Mouse (Mus musculus): ENCODE data around the gene Shoc2. TPM values are rescaled to one million over a fixed set of nuclear protein-coding genes. Genes with fewer than 3 reads are reported as not detected.
"Not testable (repeated sequence)": the region's sequence is repeated elsewhere in the genome, so short reads cannot be mapped to it uniquely, and the experiment has no call there.

Gene Shoc2
- polyA plus RNA-seq, 1 experiment from 2014 or later = 59.0 TPM

GRCm38 (mm10) chr19:53944786-53945169, 672 bp downstream of the Shoc2 start:
- H3K36me3 ChIP-seq = peaks cover 9% of the 10 kb centered on the region
- DNase-seq (ENCODE audit: low spot score) = no peak
- no peaks in the 10 kb centered on the region for H3K27me3 ChIP-seq (ENCODE audit: low read depth, poor library complexity, severe bottlenecking)
- peaks cover 32% of the 10 kb centered on the region for H3K4me1 ChIP-seq
- H3K27ac ChIP-seq (replicated peaks) = peak overlapping the region; percentile 97
- H3K4me3 ChIP-seq = peak overlapping the region; percentile 92
- H3K9me3 ChIP-seq (replicated peaks) = no peaks in the 10 kb centered on the region
- under 1% methylated on average over 45 of the region's 47 CpGs for WGBS

DNA sequence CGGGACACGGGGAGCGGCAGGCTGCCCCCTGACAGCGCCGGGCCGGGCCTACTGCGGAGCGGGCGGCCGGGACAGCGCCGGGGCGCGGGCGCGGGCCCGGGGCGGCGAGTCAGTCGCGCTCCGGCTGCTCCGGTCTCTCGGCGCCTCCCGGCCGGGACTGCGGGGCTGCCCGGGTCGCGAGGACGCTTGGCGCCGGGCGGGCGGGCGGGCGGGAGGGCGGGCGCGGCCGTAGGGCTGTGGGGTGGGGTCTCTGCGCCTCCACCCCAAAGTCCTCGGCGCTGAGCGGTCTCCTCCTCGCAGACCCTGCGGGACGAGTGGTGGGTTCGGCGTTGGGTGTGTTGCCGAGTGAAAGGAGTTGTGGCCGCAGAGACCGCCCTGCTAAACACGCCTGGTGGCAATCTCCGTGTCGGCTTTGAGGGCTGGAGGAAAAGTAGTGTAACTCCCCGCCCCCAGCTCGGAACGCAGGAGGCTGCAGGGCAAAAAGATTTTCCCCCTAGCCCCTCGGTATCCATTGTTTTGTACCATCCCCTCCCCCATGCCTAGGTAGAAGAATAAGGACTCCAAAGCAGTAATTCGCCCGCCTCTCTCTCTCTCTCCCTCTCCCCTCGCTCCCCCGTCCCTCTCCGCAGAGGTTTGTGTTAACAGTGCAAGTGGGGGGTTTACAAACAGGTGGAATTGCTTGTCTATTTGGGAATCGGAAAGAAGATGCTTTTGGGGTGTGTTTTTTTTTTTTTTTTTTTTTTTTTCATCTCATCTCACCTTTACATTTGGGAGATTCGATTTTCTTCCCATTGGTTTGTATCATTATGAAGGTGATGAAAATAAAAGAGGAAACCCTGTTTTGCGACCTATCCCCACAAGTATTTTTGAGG, 1.3 kb downstream of the Shoc2 start:
- DNase-seq (ENCODE audit: low spot score) = peak; percentile 80
- peaks cover 9% of the 10 kb centered on the region for H3K36me3 ChIP-seq
- H3K4me1 ChIP-seq = peaks cover 32% of the 10 kb centered on the region
- H3K27me3 ChIP-seq (ENCODE audit: low read depth, poor library complexity, severe bottlenecking) = no peaks in the 10 kb centered on the region
- peak overlapping the region; percentile 92 for H3K4me3 ChIP-seq
- under 1% methylated on average over 62 of the region's 69 CpGs for WGBS
- no peaks in the 10 kb centered on the region for H3K9me3 ChIP-seq (replicated peaks)
- peak overlapping the region; percentile 97 for H3K27ac ChIP-seq (replicated peaks)

DNA sequence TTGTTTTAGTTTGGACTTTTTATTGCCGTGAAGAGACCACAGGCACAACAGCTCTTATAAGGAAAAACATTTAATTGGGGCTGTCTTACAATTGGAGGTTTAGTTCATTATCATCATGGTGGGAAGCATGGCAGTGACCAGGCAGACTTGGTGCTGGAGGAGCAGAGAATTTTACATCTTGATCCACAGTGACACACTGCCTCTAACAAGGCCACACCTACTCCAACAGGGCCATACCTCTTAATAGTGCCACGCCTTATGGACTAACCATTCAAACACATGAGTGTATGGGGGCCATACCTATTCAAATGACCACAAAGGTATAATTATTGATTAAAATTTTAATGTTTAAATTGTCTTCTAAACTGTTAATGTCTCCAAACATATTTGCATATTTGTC, 13.4 kb downstream of the Shoc2 start:
- H3K4me1 ChIP-seq = peaks cover 4% of the 10 kb centered on the region
- H3K27ac ChIP-seq (replicated peaks) = no peak overlapping the region
- DNase-seq (ENCODE audit: low spot score) = no peak
- 0 out of 2 replicates have a peak, but pooled peaks cover 4% of the 10 kb centered on the region for H3K36me3 ChIP-seq
- 88% methylated on average over 2 of the region's 2 CpGs for WGBS
- H3K9me3 ChIP-seq (replicated peaks) = no peaks in the 10 kb centered on the region
- no peaks in the 10 kb centered on the region for H3K27me3 ChIP-seq (ENCODE audit: low read depth, poor library complexity, severe bottlenecking)
- H3K4me3 ChIP-seq = no peak overlapping the region

- Histone ChIP-seq H3K9me3 (replicated peaks) (no peaks in the 10 kb centered on the region), H3K27ac (replicated peaks) (no peak overlapping the region), H3K36me3 (0 out of 2 replicates have a peak, but pooled peaks cover 4% of the 10 kb centered on the region), H3K4me3 (no peak overlapping the region), H3K4me1 (no peaks in the 10 kb centered on the region), H3K27me3 (ENCODE audit: low read depth, poor library complexity, severe bottlenecking) (no peaks in the 10 kb centered on the region)
- DNase-seq (ENCODE audit: low spot score) = no peak
- 95% methylated on average over 4 of the region's 4 CpGs for WGBS
Observed at GRCm38 (mm10) chr19:53962511-53962910, 18.4 kb downstream of the Shoc2 start.

- not testable (repeated sequence) for DNase-seq (ENCODE audit: low spot score); H3K4me1 ChIP-seq; H3K36me3 ChIP-seq; H3K9me3 ChIP-seq (replicated peaks); H3K4me3 ChIP-seq; H3K27ac ChIP-seq (replicated peaks); H3K27me3 ChIP-seq (ENCODE audit: low read depth, poor library complexity, severe bottlenecking)
- 95% methylated on average over 3 of the region's 3 CpGs for WGBS
Observed at GRCm38 (mm10) chr19:53964347-53964746, 20.2 kb downstream of the Shoc2 start.

- no peaks in the 10 kb centered on the region for H3K27me3 ChIP-seq (ENCODE audit: low read depth, poor library complexity, severe bottlenecking)
- no peak overlapping the region for H3K27ac ChIP-seq (replicated peaks)
- no peaks in the 10 kb centered on the region for H3K9me3 ChIP-seq (replicated peaks)
- no peak overlapping the region for H3K4me3 ChIP-seq
- DNase-seq (ENCODE audit: low spot score) = no peak
- H3K4me1 ChIP-seq = no peaks in the 10 kb centered on the region
- 0 out of 2 replicates have a peak, but pooled peaks cover 4% of the 10 kb centered on the region for H3K36me3 ChIP-seq
- WGBS = 94% methylated on average over 10 of the region's 10 CpGs
Observed at GRCm38 (mm10) chr19:53964910-53965633, 21.0 kb downstream of the Shoc2 start.

DNA sequence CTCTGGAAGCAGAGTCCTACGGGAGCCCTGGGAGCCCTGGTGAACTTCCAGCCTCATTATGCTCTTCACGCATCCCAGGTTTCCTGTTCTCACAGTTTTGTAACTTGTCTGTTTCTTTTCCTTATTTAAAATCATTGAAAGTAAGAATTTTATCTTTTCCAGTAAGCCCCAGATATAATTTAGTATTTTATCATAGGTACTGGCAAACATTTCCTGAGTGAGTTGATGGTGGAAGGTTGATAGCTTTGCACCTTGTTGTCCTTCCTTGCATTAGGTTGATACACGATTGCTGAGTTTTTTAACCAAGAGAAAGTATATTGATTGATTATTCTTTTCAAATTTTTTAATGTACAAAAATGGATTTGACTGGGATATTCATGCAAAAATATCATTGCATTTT, 25.1 kb downstream of the Shoc2 start:
- Histone ChIP-seq H3K9me3 (replicated peaks) (no peaks in the 10 kb centered on the region), H3K27me3 (ENCODE audit: low read depth, poor library complexity, severe bottlenecking) (no peaks in the 10 kb centered on the region), H3K4me1 (no peaks in the 10 kb centered on the region), H3K27ac (replicated peaks) (no peak overlapping the region), H3K36me3 (no peaks in the 10 kb centered on the region), H3K4me3 (no peak overlapping the region)
- 96% methylated on average over 3 of the region's 3 CpGs for WGBS
- no peak for DNase-seq (ENCODE audit: low spot score)

DNA sequence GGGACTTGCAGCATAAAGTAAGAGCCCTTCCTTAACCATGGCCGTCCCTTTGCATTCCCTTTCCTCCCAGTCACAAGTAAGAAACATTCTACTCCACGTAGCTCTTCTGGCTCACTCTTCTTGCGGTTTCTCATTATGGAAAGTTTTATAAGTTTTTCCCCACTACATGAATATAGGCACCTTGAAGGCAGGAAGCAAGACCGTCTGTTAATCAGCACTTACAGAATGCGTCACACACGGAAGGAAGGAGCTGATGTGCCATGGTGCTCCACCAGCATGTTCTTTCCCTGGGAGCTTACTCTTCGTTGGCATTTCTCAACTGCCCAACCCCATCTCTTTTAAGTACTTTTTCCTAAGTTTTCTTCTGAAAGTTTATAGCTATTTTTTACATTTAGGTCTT, 27.8 kb downstream of the Shoc2 start:
- Histone ChIP-seq H3K27me3 (ENCODE audit: low read depth, poor library complexity, severe bottlenecking) (no peaks in the 10 kb centered on the region), H3K36me3 (peaks cover 6% of the 10 kb centered on the region), H3K27ac (replicated peaks) (no peak overlapping the region), H3K9me3 (replicated peaks) (peaks cover 5% of the 10 kb centered on the region), H3K4me3 (no peak overlapping the region), H3K4me1 (no peaks in the 10 kb centered on the region)
- 88% methylated on average over 7 of the region's 7 CpGs for WGBS
- DNase-seq (ENCODE audit: low spot score) = no peak

GRCm38 (mm10) chr19:53973656-53974055, 29.6 kb downstream of the Shoc2 start:
- no peak for DNase-seq (ENCODE audit: low spot score)
- Histone ChIP-seq H3K4me3 (no peak overlapping the region), H3K36me3 (peaks cover 19% of the 10 kb centered on the region), H3K9me3 (replicated peaks) (peaks cover 21% of the 10 kb centered on the region), H3K27me3 (ENCODE audit: low read depth, poor library complexity, severe bottlenecking) (no peaks in the 10 kb centered on the region), H3K4me1 (no peaks in the 10 kb centered on the region), H3K27ac (replicated peaks) (no peak overlapping the region)
- 89% methylated on average over 1 of the region's 1 CpGs for WGBS

DNA sequence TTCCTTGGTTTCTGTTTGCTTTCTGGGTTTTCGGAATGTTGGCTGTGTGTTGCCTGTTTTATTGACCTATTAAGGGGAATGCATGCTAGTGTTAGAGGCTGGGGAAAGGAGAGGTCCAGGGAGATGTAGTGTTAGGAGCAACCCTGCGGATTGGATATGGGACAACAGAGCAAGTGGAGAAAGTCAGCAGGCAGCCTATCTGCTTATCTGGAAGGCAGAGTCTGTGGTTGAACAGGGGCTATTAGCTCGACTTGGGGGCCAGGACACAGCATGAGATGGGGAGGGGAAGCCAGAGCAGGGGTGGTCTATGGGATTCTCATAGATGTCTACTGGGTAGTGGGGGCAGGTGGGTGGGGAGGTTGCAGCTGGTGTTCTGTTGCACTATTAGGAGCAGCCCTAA, 37.9 kb downstream of the Shoc2 start:
- 74% methylated on average over 3 of the region's 3 CpGs for WGBS
- no peak for DNase-seq (ENCODE audit: low spot score)
- Histone ChIP-seq H3K36me3 (peaks cover 22% of the 10 kb centered on the region), H3K4me3 (no peak overlapping the region), H3K27me3 (ENCODE audit: low read depth, poor library complexity, severe bottlenecking) (no peaks in the 10 kb centered on the region), H3K4me1 (no peaks in the 10 kb centered on the region), H3K27ac (replicated peaks) (no peak overlapping the region), H3K9me3 (replicated peaks) (peaks cover 15% of the 10 kb centered on the region)

DNA sequence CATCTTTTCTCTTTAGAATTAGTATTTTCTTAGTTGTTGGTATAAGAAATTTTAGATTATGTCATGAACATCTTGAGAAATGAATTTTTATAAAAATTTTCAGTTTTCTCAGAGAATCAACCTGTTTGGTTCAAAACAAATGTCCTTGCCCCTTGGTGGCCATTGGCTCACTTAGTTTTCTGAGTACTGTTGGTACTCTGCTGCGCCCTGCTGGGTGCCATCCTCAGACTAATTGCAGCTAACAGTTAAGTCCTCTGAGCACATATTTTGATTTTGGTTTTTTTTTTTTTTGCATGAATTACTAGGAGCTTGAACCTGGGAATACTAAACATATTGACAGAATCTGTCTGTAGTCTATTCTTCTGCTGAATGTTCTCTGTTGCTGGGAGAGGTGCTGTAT, 39.2 kb downstream of the Shoc2 start:
- WGBS = 100% methylated on average over 1 of the region's 1 CpGs
- DNase-seq (ENCODE audit: low spot score) = no peak
- H3K9me3 ChIP-seq (replicated peaks) = peaks cover 4% of the 10 kb centered on the region; the same call in 1 of the 2 replicates
- peaks cover 26% of the 10 kb centered on the region for H3K36me3 ChIP-seq
- no peak overlapping the region for H3K4me3 ChIP-seq
- no peaks in the 10 kb centered on the region for H3K4me1 ChIP-seq
- no peak overlapping the region for H3K27ac ChIP-seq (replicated peaks)
- H3K27me3 ChIP-seq (ENCODE audit: low read depth, poor library complexity, severe bottlenecking) = no peaks in the 10 kb centered on the region

GRCm38 (mm10) chr19:53984628-53985027, 40.5 kb downstream of the Shoc2 start:
- Histone ChIP-seq H3K27ac (replicated peaks) (no peak overlapping the region), H3K9me3 (replicated peaks) (no peaks in the 10 kb centered on the region), H3K36me3 (peaks cover 25% of the 10 kb centered on the region), H3K4me1 (peaks cover 2% of the 10 kb centered on the region), H3K4me3 (no peak overlapping the region), H3K27me3 (ENCODE audit: low read depth, poor library complexity, severe bottlenecking) (no peaks in the 10 kb centered on the region)
- WGBS = 94% methylated on average over 3 of the region's 3 CpGs
- no peak for DNase-seq (ENCODE audit: low spot score)

DNA sequence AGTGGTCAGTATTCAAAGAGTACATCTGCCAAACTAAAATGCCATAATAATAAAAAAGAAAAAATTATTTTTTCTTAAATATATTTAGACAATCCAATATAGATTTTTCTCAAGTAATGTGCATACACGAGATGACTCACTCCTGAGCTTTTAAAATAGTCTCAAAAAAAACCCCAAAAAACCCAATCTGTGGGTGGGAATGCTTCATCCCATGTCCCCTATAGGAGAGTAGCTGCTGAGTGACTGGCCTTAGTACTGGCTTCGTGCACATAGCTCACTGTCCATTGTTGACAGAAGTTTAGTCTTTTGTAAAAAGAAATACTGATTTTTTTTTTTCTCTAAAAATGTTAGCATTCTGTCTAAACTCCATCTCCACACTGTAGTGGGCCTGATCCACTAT, 46.4 kb downstream of the Shoc2 start:
- H3K4me3 ChIP-seq = no peak overlapping the region
- no peak for DNase-seq (ENCODE audit: low spot score)
- H3K9me3 ChIP-seq (replicated peaks) = no peaks in the 10 kb centered on the region
- peaks cover 10% of the 10 kb centered on the region for H3K4me1 ChIP-seq
- no peaks in the 10 kb centered on the region for H3K27me3 ChIP-seq (ENCODE audit: low read depth, poor library complexity, severe bottlenecking)
- peaks cover 30% of the 10 kb centered on the region for H3K36me3 ChIP-seq
- WGBS = 77% methylated on average over 2 of the region's 2 CpGs
- no peak overlapping the region for H3K27ac ChIP-seq (replicated peaks)

Data from midbrain, embryonic 10.5 days (tissue).